Mouse (Mus musculus) kidney, postnatal 25 days (tissue): ENCODE results near the gene Gaa.
"Not testable (repeated sequence)": the region's sequence is repeated elsewhere in the genome, so short reads cannot be mapped to it uniquely, and the experiment has no call there.

Source experiments
- DNase-seq, 2 experiments: peaks; one replicate each; pipeline ENCODE4 v3.0.0; 2021; ENCODE audit warnings: mixed read lengths in 2 of 2

The Gaa gene

GRCm38 (mm10) chr11:119267768-119268556 is at the start of gene Gaa:
Gaa (plus strand) TSS chr11:119267887.
- DNase-seq, result peak; percentile 96 to 97

- peak; percentile 89 to 95 for DNase-seq
These were observed 47.7 kb upstream of the Gaa start for GRCm38 (mm10) chr11:119219816-119220465.

- peak in 1 of 2 experiments; percentile 71 for DNase-seq
These were observed 45.7 kb upstream of the Gaa start for GRCm38 (mm10) chr11:119221812-119222510.

GRCm38 (mm10) chr11:119223124-119223890 is 44.4 kb upstream of the Gaa start:
- no peak for DNase-seq

GRCm38 (mm10) chr11:119224926-119225325 is 42.8 kb upstream of the Gaa start:
- DNase-seq, result no peak

- no peak for DNase-seq
These were observed 42.1 kb upstream of the Gaa start for GRCm38 (mm10) chr11:119225634-119226033.

GRCm38 (mm10) chr11:119227591-119227990 is 40.1 kb upstream of the Gaa start:
- DNase-seq, result no peak

- peak; percentile 72 to 79 for DNase-seq
These were observed 39.5 kb upstream of the Gaa start, which contains the start of the genes Tbc1d16 and Ccdc40 for GRCm38 (mm10) chr11:119228091-119228781. Tbc1d16 (minus strand) TSS chr11:119228499. Ccdc40 (plus strand) TSS chr11:119228572.

GRCm38 (mm10) chr11:119228846-119229626 is 38.7 kb upstream of the Gaa start:
- DNase-seq, result peak; percentile 78 to 87

GRCm38 (mm10) chr11:119234770-119235169 is 32.9 kb upstream of the Gaa start:
- no peak for DNase-seq

- peak in 1 of 2 experiments; percentile 81 for DNase-seq
These were observed 32.1 kb upstream of the Gaa start for GRCm38 (mm10) chr11:119235596-119235995.

- no peak for DNase-seq
These were observed 31.3 kb upstream of the Gaa start for GRCm38 (mm10) chr11:119236354-119236753.

GRCm38 (mm10) chr11:119237007-119237406 is 30.7 kb upstream of the Gaa start:
- DNase-seq, result no peak

GRCm38 (mm10) chr11:119237568-119238304 is 30.0 kb upstream of the Gaa start:
- DNase-seq, result peak; percentile 37 to 68

GRCm38 (mm10) chr11:119238305-119238721 is 29.4 kb upstream of the Gaa start:
- DNase-seq, result peak; percentile 78 to 80

GRCm38 (mm10) chr11:119239480-119239879 is 28.2 kb upstream of the Gaa start:
- DNase-seq, result no peak

GRCm38 (mm10) chr11:119245543-119245942 is 22.1 kb upstream of the Gaa start:
- DNase-seq, result not testable (repeated sequence)

- DNase-seq, result peak in 1 of 2 experiments; percentile 88
These were observed 18.7 kb upstream of the Gaa start for GRCm38 (mm10) chr11:119249011-119249410.

GRCm38 (mm10) chr11:119250998-119251397 is 16.7 kb upstream of the Gaa start:
- DNase-seq, result no peak

- DNase-seq, result peak; percentile 23 to 42
These were observed 14.7 kb upstream of the Gaa start for GRCm38 (mm10) chr11:119252854-119253541.
